Mouse (Mus musculus) heart, postnatal 10 days (tissue): ENCODE measurements around the gene Atad1. TPM values are rescaled to one million over a fixed set of nuclear protein-coding genes. Genes with fewer than 3 reads are reported as not detected.
A peak's percentile ranks its signal among the peaks of the same experiment; 100 is the strongest.

Experiments used
- DNase-seq, 2 experiments: peaks; one replicate each; pipeline ENCODE4 v3.0.0; 2021
- intact Hi-C: fragments of 180-260 bp; cut with DNase I; formaldehyde crosslinking; loops from one replicate; pipeline ENCODE4 v1.15.1; 2025
- total RNA-seq, 2 experiments: library from RNA; stranded (reverse); gene quantifications; 2 replicates each; pipeline ENCODE4 v1.2.3; 2021

Atad1 gene
- total RNA-seq, 2 experiments from 2014 or later, result 81.6 to 82.3 TPM

DNA sequence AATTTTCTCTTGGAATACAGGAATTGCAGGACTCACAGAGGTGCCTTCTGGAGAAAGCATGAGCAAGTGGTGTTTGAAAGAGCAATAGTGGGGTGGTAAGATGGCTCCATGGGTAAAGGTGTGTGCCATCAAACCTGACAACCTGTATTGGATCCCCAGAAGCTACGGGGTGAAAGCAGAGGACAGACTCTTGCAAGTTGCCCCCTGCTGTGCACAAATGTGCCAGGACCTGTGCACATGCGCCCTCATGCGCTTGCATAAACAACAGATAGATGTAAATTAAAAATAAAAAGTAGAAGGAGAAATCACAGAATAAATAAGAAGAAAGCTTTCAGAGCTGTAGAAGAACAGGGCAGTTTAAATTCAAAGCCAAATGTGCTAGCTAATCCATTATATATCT, 13.8 kb upstream of the Atad1 start:
- DNase-seq, result no peak
- intact Hi-C loops, result no loop called here

DNA sequence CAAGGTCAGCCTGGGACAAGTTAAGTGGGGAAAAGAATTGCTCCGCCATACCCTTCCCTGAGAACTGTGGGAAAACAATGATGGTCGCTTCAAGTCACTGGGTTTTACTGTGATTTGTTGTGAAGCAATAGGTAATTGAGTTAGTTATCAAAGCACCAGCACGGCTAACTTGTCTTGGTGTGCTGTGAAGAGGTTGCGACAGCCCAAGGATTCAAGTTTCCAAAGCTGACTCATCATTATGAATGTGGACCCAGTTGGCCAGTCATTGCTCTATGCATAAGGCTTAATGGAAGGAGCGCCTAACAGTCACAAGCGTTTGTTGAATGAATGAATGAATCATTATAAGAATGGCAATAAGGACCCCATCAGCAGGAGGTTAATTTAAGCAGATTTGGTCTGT, 12.8 kb upstream of the Atad1 start:
- DNase-seq, result no peak
- intact Hi-C loops, result no loop called here

DNA sequence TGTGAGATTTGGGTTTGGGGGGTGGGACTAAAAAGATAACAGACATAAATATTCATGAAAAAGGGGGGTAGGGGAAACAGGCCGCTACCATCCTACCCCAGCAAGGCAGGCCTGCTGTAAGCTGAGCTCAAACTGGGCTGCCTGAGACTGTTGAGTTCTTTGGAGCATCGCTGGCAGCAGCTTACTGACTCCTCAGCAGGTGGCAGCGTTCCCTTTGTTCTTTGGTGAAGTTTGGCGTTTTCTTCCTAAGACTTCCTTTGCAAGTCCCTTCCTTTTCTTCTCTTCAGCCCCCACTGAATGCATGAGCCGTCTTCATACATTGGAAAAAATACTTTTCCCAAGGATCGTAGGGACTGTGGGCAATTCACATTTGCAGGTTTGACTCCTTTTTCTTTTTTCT, 9.8 kb upstream of the Atad1 start:
- intact Hi-C loops, result loop anchor here (2.0 kb wide), 1 partner anchor 477 kb away; no protein-coding TSS in a partner anchor
- DNase-seq, result peak; percentile 41 to 49

DNA sequence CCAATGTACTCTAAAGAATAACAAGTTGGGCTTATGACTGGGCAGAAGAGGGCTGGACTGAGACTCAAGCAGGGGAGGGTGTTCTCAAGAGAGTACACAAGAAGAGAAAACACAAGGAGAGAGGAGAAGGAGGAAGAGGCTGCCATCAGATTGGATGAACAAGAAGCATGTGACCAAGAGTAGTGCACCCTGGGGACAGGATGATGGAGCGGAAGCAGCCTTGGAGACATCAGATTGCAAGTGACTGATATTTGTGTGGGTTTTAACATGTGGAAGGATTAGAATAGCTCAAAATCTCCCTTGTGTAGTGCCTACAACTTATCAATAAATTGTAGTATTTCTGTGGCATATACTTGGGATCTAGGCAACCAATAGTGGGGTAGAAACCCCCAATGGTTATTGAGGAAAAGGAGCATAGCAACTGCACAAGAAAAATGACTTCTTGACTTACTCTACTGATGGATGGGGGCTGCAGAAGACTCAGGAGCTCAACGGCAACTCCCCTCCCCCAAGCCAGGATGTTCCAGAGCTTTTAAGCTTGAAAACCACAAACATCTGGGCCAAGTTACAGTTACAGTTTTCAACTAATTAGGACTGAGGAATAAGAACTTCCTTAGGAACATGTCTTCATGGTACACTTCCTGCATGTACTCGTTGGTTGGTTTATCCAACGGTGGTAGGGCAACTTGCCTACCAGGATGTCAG, 1.2 kb upstream of the Atad1 start:
- no peak for DNase-seq
- intact Hi-C loops, result no loop called here

- no peak for DNase-seq
- intact Hi-C loops, result no loop called here
These were observed 1.7 kb downstream of the Atad1 start for GRCm38 (mm10) chr19:32737844-32738243.

GRCm38 (mm10) chr19:32732922-32733321, 6.7 kb downstream of the Atad1 start:
- DNase-seq, result no peak
- intact Hi-C loops, result no loop called here

DNA sequence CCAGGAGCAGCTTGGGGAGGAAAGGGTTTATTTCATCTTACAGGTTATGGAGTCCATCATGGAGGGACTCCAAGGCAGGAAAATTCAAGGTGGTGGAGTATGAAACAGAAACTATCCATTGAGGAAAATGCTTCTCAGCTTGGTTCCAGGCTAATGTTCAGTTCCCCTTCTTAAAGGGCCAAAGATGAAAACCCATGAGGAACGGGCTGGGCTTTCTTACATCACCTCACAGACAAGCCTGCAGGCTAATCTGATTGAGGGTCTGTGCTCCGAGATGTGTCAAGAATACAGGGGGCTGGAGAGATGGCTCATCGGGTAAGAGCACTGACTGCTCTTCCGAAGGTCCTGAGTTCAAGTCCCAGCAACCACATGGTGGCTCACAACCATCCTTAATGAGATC, 9.8 kb downstream of the Atad1 start:
- intact Hi-C loops, result no loop called here

DNA sequence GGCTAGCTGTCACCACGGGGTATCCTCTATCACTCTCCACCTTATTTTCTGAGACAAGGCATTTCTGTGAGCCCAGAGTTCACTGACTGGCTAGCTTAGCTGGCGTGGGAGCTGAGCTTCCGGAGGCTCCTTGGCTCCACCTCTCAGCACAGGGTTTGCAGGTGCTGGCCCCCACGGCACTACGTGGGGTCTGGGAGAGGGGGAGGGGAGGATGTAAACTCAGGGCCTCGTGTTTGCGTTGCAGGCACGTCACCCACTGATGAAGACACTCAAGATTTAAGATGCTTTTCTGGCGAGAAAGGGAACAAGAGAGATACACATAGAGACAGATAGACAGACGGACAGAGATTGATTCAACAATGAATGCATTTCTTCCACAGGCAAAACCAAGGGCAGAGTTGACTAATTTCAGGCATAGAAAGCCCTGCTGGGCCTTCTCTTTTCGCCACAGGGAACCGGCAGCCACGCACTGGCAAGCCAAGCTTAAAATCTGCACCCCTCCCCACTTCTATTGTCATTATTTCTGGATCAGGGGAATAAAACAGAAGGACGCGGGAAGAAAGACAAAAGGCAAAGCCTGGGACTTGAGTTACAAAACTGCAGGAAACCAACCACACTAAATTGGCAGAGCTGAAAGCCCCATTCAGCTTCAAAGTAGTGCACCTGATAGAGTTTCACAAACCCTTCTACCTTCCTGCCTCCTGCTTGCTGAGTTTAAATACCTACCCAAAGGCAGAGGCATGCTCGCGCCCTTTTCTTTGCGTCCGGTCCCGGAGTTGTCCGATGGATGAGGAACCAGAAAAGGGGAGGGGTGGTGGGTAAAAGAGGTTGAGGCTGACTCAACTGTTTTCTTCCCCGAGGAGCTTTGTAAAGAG, 12.9 kb downstream of the Atad1 start:
- no peak for DNase-seq
- intact Hi-C loops, result no loop called here

More for the DNA sequence above, 9.8 kb downstream of the Atad1 start:
- DNase-seq, result no peak

GRCm38 (mm10) chr19:32723817-32724216, 15.8 kb downstream of the Atad1 start:
- no peak for DNase-seq
- intact Hi-C loops, result no loop called here

- intact Hi-C loops, result no loop called here
- no peak for DNase-seq
These were observed 19.3 kb downstream of the Atad1 start for GRCm38 (mm10) chr19:32720319-32720718.

GRCm38 (mm10) chr19:32717590-32717989, 22.0 kb downstream of the Atad1 start:
- intact Hi-C loops, result no loop called here
- DNase-seq, result no peak

GRCm38 (mm10) chr19:32715681-32716080, 23.9 kb downstream of the Atad1 start:
- intact Hi-C loops, result loop anchor here (1.0 to 2.0 kb wide), 4 partner anchors 39 to 651 kb away; no protein-coding TSS in a partner anchor
- no peak for DNase-seq

GRCm38 (mm10) chr19:32715201-32715600, 24.4 kb downstream of the Atad1 start:
- intact Hi-C loops, result loop anchor here (1.0 to 2.0 kb wide), 4 partner anchors 40 to 651 kb away; no protein-coding TSS in a partner anchor
- DNase-seq, result peak; percentile 83 to 88

GRCm38 (mm10) chr19:32713471-32713870, 26.1 kb downstream of the Atad1 start:
- intact Hi-C loops, result loop anchor here (5.0 kb wide), 1 partner anchor 194 kb away; no protein-coding TSS in a partner anchor
- DNase-seq, result no peak

- peak; percentile 74 to 78 for DNase-seq
- intact Hi-C loops, result loop anchor here (5.0 kb wide), 1 partner anchor 195 kb away; no protein-coding TSS in a partner anchor
These were observed 27.0 kb downstream of the Atad1 start for GRCm38 (mm10) chr19:32712588-32713042.

- intact Hi-C loops, result loop anchor here (5.0 kb wide), 1 partner anchor 195 kb away; no protein-coding TSS in a partner anchor
- peak; percentile 94 for DNase-seq
These were observed 27.6 kb downstream of the Atad1 start for GRCm38 (mm10) chr19:32711761-32712541.

GRCm38 (mm10) chr19:32710288-32710687, 29.3 kb downstream of the Atad1 start:
- intact Hi-C loops, result loop anchor here (5.0 kb wide), 1 partner anchor 197 kb away; no protein-coding TSS in a partner anchor
- DNase-seq, result no peak

DNA sequence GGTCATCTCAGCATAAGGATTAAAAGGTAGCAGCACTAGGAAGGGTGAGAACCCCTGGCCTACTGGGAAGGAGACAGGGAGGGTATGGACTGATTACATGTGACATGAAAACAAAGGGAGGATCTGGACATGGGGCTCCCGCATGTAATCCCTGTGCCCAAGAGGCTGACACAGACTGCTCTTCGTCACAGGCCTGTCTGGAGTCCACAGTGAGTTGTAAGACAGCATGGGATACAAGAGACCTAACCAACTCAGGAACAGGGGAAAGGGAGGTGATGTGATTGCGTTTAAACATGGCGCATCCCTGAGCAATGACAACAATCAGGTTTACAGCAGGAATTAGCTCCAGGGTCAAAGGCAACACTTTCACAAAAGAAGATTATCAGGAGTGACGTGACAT, 30.6 kb downstream of the Atad1 start:
- intact Hi-C loops, result no loop called here

GRCm38 (mm10) chr19:32702191-32702590, 37.4 kb downstream of the Atad1 start:
- intact Hi-C loops, result no loop called here

More for the DNA sequence above, 30.6 kb downstream of the Atad1 start:
- no peak for DNase-seq

GRCm38 (mm10) chr19:32696674-32697073, 42.9 kb downstream of the Atad1 start:
- intact Hi-C loops, result no loop called here
- no peak for DNase-seq

More at GRCm38 (mm10) chr19:32702191-32702590, 37.4 kb downstream of the Atad1 start:
- no peak for DNase-seq
